Mouse (Mus musculus): Measurements from ENCODE around the gene Kansl3. TPM values are rescaled to one million over a fixed set of nuclear protein-coding genes. Genes with fewer than 3 reads are reported as not detected.

Gene Kansl3
- polyA plus RNA-seq (2012; rRNA removed): 65.0 and 65.8 TPM in 2 replicates

GRCm38 (mm10) chr1:36368969-36369645 lies at the start of gene Kansl3:
Gene Kansl3, minus strand, starts transcription at chr1:36369181.

GRCm38 (mm10) chr1:36371934-36372845 lies 3.2 kb upstream of the Kansl3 start, which contains the start of gene Fer1l5:
Gene Fer1l5, plus strand, starts transcription at chr1:36372291.

GRCm38 (mm10) chr1:36307495-36308280 lies 61.3 kb downstream of the Kansl3 start, which contains the start of gene Arid5a:
Gene Arid5a, plus strand, starts transcription at chr1:36307733.

Other genes starting within 250 kb of the Kansl3 start
- gene Uggt1, start 124.5 kb downstream of the Kansl3 start, polyA plus RNA-seq (2012; rRNA removed): 23.3 and 24.0 TPM in 2 replicates
- 0.83 and 1.1 TPM in 2 replicates for gene Neurl3, start 94.5 kb downstream of the Kansl3 start, polyA plus RNA-seq (2012; rRNA removed)
- gene Arid5a, start 61.4 kb downstream of the Kansl3 start, polyA plus RNA-seq (2012; rRNA removed): 1.7 and 2.5 TPM in 2 replicates
- gene Fer1l5, start 3.1 kb upstream of the Kansl3 start, polyA plus RNA-seq (2012; rRNA removed): 0.08 and 0.13 TPM in 2 replicates
- gene Lman2l, start 76.1 kb upstream of the Kansl3 start, polyA plus RNA-seq (2012; rRNA removed): 39.1 and 42.7 TPM in 2 replicates
- 5.0 and 5.3 TPM in 2 replicates for gene Cnnm4, start 102.4 kb upstream of the Kansl3 start, polyA plus RNA-seq (2012; rRNA removed)
- gene Cnnm3, start 142.7 kb upstream of the Kansl3 start, polyA plus RNA-seq (2012; rRNA removed): 29.8 and 32.0 TPM in 2 replicates
- gene Ankrd23, start 167.7 kb upstream of the Kansl3 start, polyA plus RNA-seq (2012; rRNA removed): 13.1 and 15.4 TPM in 2 replicates
- gene Gm42417, start 170.2 kb upstream of the Kansl3 start, polyA plus RNA-seq (2012; rRNA removed): 0.14 TPM in 1 of 2 replicates, not detected in the other
- 19.0 and 19.9 TPM in 2 replicates for gene Ankrd39, start 178.3 kb upstream of the Kansl3 start, polyA plus RNA-seq (2012; rRNA removed)
- gene Sema4c, start 189.2 kb upstream of the Kansl3 start, polyA plus RNA-seq (2012; rRNA removed): 53.8 and 56.0 TPM in 2 replicates